Mouse (Mus musculus) adrenal gland, postnatal 25 days (tissue): ENCODE results near the gene Sh3bgrl. TPM values are rescaled to one million over a fixed set of nuclear protein-coding genes. Genes with fewer than 3 reads are reported as not detected.

ENCODE experiments used
- DNase-seq: peaks from one replicate; pipeline ENCODE4 v3.0.0; 2021; ENCODE audit warnings: mixed read lengths
- total RNA-seq: library from RNA; stranded (reverse); gene quantifications from 2 replicates; pipeline ENCODE4 v1.2.3, GENCODE M21; 2021

The Sh3bgrl gene
- total RNA-seq, 1 experiment from 2014 or later, result 123 TPM

- DNase-seq, result no peak
Measured at GRCm38 (mm10) chrX:109132463-109132862, 37.3 kb downstream of the Sh3bgrl start.

GRCm38 (mm10) chrX:109133500-109133899 is 38.3 kb downstream of the Sh3bgrl start:
- DNase-seq, result no peak

- no peak for DNase-seq
Measured at GRCm38 (mm10) chrX:109136306-109136705, 41.1 kb downstream of the Sh3bgrl start.

GRCm38 (mm10) chrX:109136820-109137219 is 41.7 kb downstream of the Sh3bgrl start:
- DNase-seq, result no peak

GRCm38 (mm10) chrX:109137295-109137694 is 42.1 kb downstream of the Sh3bgrl start:
- DNase-seq, result no peak

- no peak for DNase-seq
Measured at GRCm38 (mm10) chrX:109141337-109141870, 46.2 kb downstream of the Sh3bgrl start.

GRCm38 (mm10) chrX:109142281-109142680 is 47.1 kb downstream of the Sh3bgrl start:
- no peak for DNase-seq

GRCm38 (mm10) chrX:109145779-109146178 is 50.6 kb downstream of the Sh3bgrl start:
- no peak for DNase-seq

GRCm38 (mm10) chrX:109147108-109147507 is 51.9 kb downstream of the Sh3bgrl start:
- DNase-seq, result no peak

- DNase-seq, result no peak
Measured at GRCm38 (mm10) chrX:109151228-109151627, 56.1 kb downstream of the Sh3bgrl start.

- DNase-seq, result no peak
Measured at GRCm38 (mm10) chrX:109160326-109160725, 65.2 kb downstream of the Sh3bgrl start.

- DNase-seq, result no peak
Measured at GRCm38 (mm10) chrX:109160901-109161300, 65.7 kb downstream of the Sh3bgrl start.

- DNase-seq, result no peak
Measured at GRCm38 (mm10) chrX:109175038-109175437, 79.9 kb downstream of the Sh3bgrl start.

- DNase-seq, result no peak
Measured at GRCm38 (mm10) chrX:109175470-109175869, 80.3 kb downstream of the Sh3bgrl start.

GRCm38 (mm10) chrX:109184706-109185478 is 89.7 kb downstream of the Sh3bgrl start:
- no peak for DNase-seq

- DNase-seq, result no peak
Measured at GRCm38 (mm10) chrX:109189607-109190006, 94.4 kb downstream of the Sh3bgrl start.

GRCm38 (mm10) chrX:109190969-109191368 is 95.8 kb downstream of the Sh3bgrl start:
- no peak for DNase-seq

- DNase-seq, result no peak
Measured at GRCm38 (mm10) chrX:109191436-109191835, 96.3 kb downstream of the Sh3bgrl start.

- no peak for DNase-seq
Measured at GRCm38 (mm10) chrX:109196468-109196867, 101.3 kb downstream of the Sh3bgrl start, which contains the start of gene Gm6377. TSS of gene Gm6377 (plus strand) at chrX:109196756.

- DNase-seq, result no peak
Measured at GRCm38 (mm10) chrX:109207843-109208242, 112.7 kb downstream of the Sh3bgrl start.

- no peak for DNase-seq
Measured at GRCm38 (mm10) chrX:109228720-109229119, 133.6 kb downstream of the Sh3bgrl start.

- no peak for DNase-seq
Measured at GRCm38 (mm10) chrX:109235383-109236036, 140.3 kb downstream of the Sh3bgrl start.

GRCm38 (mm10) chrX:109238163-109238562 is 143.0 kb downstream of the Sh3bgrl start:
- DNase-seq, result no peak
